Mouse (Mus musculus) lung, embryonic 14.5 days (tissue): Measurements from ENCODE around the gene Zc2hc1c. TPM values are rescaled to one million over a fixed set of nuclear protein-coding genes. Genes with fewer than 3 reads are reported as not detected.

Source experiments
- ATAC-seq: fragments of 200-750 bp; cut with Nextera tagmentation; 2 replicates; pipeline ENCODE4 v1.8.0; 2017; ENCODE audit warnings: mild to moderate bottlenecking, moderate TSS enrichment, moderate library complexity; ENCODE audit not compliant: insufficient read depth
- DNase-seq: peaks from one replicate; pipeline ENCODE4 v3.0.0-alpha.2; 2015
- H3K27ac ChIP-seq: fragments of 300-500 bp; sonication (generic); 2 replicates; pipeline ENCODE4 v1.5.1; 2014; ENCODE audit warnings: low read depth, mild to moderate bottlenecking, moderate library complexity
- H3K27me3 ChIP-seq: fragments of 300-500 bp; sonication (generic); 2 replicates; pipeline ENCODE4 v1.6.1; 2014; ENCODE audit warnings: low read length, control low read depth; ENCODE audit not compliant: insufficient read depth
- H3K36me3 ChIP-seq: fragments of 300-500 bp; sonication (generic); 2 replicates; pipeline ENCODE4 v1.6.1; 2014; ENCODE audit warnings: control low read depth; ENCODE audit not compliant: insufficient read depth
- H3K4me1 ChIP-seq: fragments of 300-500 bp; sonication (generic); 2 replicates; pipeline ENCODE4 v1.6.1; 2014; ENCODE audit warnings: antibody characterized with exemption, control low read depth; ENCODE audit not compliant: insufficient read depth
- H3K4me2 ChIP-seq: fragments of 300-500 bp; sonication (generic); 2 replicates; pipeline ENCODE4 v1.6.1; 2014; ENCODE audit warnings: mild to moderate bottlenecking
- H3K4me3 ChIP-seq: fragments of 300-500 bp; sonication (generic); 2 replicates; pipeline ENCODE4 v1.5.1; 2014; ENCODE audit warnings: low read depth, low read length
- H3K9ac ChIP-seq: fragments of 300-500 bp; sonication (generic); 2 replicates; pipeline ENCODE4 v1.6.1; 2014
- H3K9me3 ChIP-seq: fragments of 300-500 bp; sonication (generic); 2 replicates; pipeline ENCODE4 v1.6.1; 2016; ENCODE audit warnings: low read depth, low read length, control low read depth
- CTCF ChIP-seq: IDR thresholded peaks from 2 replicates; pipeline ENCODE4 v1.5.1; 2016; ENCODE audit warnings: antibody characterized with exemption, low read depth
- WGBS: fragments of 180-500 bp; shearing (Covaris S2); extraction: QIAGEN DNeasy Blood & Tissue Kit; methylation state at CpG from one replicate; pipeline ENCODE4 v1.1.7; 2014; 5-methylcytosine and 5-hydroxymethylcytosine counted together
- polyA plus RNA-seq: library from polyadenylated mRNA; unstranded; fragments of >200 nt; fragmentation: Nextera tagmentation; extraction: Ambion mirVana; gene quantifications from 2 replicates; pipeline ENCODE4 v1.2.1, GENCODE M21; 2014

Gene Zc2hc1c
- polyA plus RNA-seq, 1 experiment from 2014 or later = 0.93 TPM

GRCm38 (mm10) chr12:85303256-85303655 is 14.9 kb downstream of the Zc2hc1c start:
- no peaks in the 10 kb centered on the region for H3K27me3 ChIP-seq
- ATAC-seq (no peak), DNase-seq (no peak)
- no peak overlapping the region for H3K4me3 ChIP-seq
- H3K36me3 ChIP-seq = peaks cover 80% of the 10 kb centered on the region
- no peak for TF ChIP-seq CTCF
- 66% methylated on average over 2 of the region's 2 CpGs for WGBS
- H3K4me1 ChIP-seq = peaks cover 5% of the 10 kb centered on the region
- no peak overlapping the region for H3K27ac ChIP-seq
- H3K9me3 ChIP-seq = no peaks in the 10 kb centered on the region
- no peak overlapping the region for H3K4me2 ChIP-seq
- no peak overlapping the region for H3K9ac ChIP-seq

DNA sequence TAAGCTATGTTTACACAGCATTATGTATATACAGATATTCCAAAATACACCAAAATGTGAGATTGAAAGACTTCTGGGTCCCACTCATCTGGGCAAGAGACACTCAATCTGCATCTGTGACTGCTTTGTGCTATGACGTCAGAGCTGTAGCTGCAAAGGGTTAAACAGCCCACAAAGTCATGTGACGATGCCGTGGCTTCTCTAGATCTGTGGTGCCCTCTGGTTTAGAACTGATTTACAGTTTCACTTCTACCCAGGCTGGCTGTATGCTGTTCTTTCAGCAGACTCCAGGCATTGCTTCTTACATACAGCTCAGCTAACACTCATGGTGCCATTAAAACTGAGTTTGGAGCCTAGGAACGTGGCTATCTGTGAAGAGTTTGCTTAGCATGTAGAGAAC is 16.3 kb downstream of the Zc2hc1c start:
- no peak for TF ChIP-seq CTCF
- H3K4me3 ChIP-seq = no peak overlapping the region
- WGBS = 62% methylated on average over 4 of the region's 4 CpGs
- H3K36me3 ChIP-seq = peaks cover 94% of the 10 kb centered on the region
- ATAC-seq = no peak
- H3K4me2 ChIP-seq = no peak overlapping the region
- no peak overlapping the region for H3K27ac ChIP-seq
- H3K27me3 ChIP-seq = no peaks in the 10 kb centered on the region
- no peak overlapping the region for H3K9ac ChIP-seq
- no peaks in the 10 kb centered on the region for H3K4me1 ChIP-seq
- DNase-seq = no peak
- no peaks in the 10 kb centered on the region for H3K9me3 ChIP-seq

DNA sequence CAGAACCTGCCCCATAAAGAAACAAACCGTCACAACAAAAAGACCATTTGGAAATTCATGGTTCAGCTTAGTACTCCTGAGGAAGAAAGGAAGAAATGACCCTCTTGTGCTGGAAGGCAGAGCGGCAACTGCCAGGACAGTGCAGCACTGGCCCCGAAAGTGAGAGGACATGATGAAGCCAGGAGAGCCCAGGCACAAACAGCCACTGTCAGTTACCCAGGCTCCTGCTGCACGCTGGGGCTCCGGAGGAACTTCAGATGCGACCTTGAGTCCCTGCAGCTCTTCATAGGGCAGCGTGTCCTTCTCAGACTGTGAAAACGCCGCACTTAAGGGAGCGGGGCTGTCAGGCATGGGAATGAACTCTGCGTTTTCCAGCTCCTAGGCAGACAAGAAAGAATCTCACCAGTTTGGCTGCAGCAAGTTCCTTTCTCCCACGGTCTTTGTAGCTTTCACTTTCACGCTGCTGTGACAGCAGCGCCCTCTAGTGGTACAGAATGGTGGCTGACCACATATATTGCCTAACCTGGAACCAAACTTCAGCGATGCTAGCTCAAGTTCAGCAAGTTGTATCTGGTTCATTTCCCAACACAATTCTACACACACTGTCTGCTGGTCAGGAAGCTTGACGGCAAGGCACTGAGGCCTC is 17.0 kb downstream of the Zc2hc1c start:
- no peaks in the 10 kb centered on the region for H3K9me3 ChIP-seq
- no peaks in the 10 kb centered on the region for H3K4me1 ChIP-seq
- ATAC-seq = peak; percentile 77
- H3K4me2 ChIP-seq = no peak overlapping the region
- no peak overlapping the region for H3K9ac ChIP-seq
- TF ChIP-seq CTCF = peak; percentile 99
- DNase-seq = peak; percentile 98
- H3K27me3 ChIP-seq = no peaks in the 10 kb centered on the region
- WGBS = 40% methylated on average over 16 of the region's 16 CpGs
- no peak overlapping the region for H3K4me3 ChIP-seq
- peaks cover 96% of the 10 kb centered on the region for H3K36me3 ChIP-seq
- H3K27ac ChIP-seq = no peak overlapping the region

DNA sequence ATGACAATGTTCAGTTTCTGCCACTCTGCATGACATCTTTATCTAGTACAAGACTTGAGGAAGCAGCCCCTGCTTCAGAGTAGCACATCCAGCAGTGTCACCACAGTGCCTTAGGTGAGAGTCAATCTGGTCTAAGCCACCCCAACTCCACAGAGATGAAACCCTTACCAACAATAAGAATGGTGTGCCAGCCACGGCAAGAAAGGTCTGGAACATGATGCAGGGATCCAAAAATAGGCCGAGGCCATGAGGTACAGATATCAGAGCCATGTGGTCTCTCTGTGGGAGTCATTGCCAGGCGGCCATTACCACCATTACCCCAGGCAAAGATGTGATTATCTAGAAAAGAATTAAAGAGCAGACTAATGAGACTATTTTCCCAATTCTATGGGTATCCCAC is 20.3 kb downstream of the Zc2hc1c start:
- Histone ChIP-seq H3K4me2 (no peak overlapping the region), H3K4me3 (no peak overlapping the region), H3K27ac (no peak overlapping the region), H3K9ac (no peak overlapping the region), H3K36me3 (peaks cover 92% of the 10 kb centered on the region), H3K4me1 (no peaks in the 10 kb centered on the region), H3K27me3 (no peaks in the 10 kb centered on the region), H3K9me3 (no peaks in the 10 kb centered on the region)
- no peak for TF ChIP-seq CTCF
- DNase-seq (no peak), ATAC-seq (no peak)
- 83% methylated on average over 3 of the region's 3 CpGs for WGBS

GRCm38 (mm10) chr12:85330153-85330552 is 41.8 kb downstream of the Zc2hc1c start:
- Histone ChIP-seq H3K4me2 (no peak overlapping the region), H3K27me3 (no peaks in the 10 kb centered on the region), H3K4me1 (no peaks in the 10 kb centered on the region), H3K27ac (no peak overlapping the region), H3K9me3 (no peaks in the 10 kb centered on the region), H3K36me3 (peaks cover 89% of the 10 kb centered on the region), H3K9ac (no peak overlapping the region), H3K4me3 (no peak overlapping the region)
- TF ChIP-seq CTCF = no peak
- ATAC-seq (no peak), DNase-seq (no peak)
- WGBS = 87% methylated on average over 7 of the region's 7 CpGs

- peak overlapping the region; percentile 96 for H3K4me3 ChIP-seq
- no peak for TF ChIP-seq CTCF
- no peak for ATAC-seq
- H3K4me1 ChIP-seq = 0 out of 2 replicates have a peak, but pooled peaks cover 4% of the 10 kb centered on the region
- 71% methylated on average over 6 of the region's 6 CpGs for WGBS
- H3K4me2 ChIP-seq = peak overlapping the region; percentile 64
- H3K27me3 ChIP-seq = no peaks in the 10 kb centered on the region
- H3K27ac ChIP-seq = no peak overlapping the region
- peaks cover 42% of the 10 kb centered on the region for H3K36me3 ChIP-seq
- no peak for DNase-seq
- peak overlapping the region; percentile 97; the same call in 1 of the 2 replicates for H3K9ac ChIP-seq
- H3K9me3 ChIP-seq = no peaks in the 10 kb centered on the region
These were observed 49.3 kb downstream of the Zc2hc1c start for GRCm38 (mm10) chr12:85337567-85338311.

DNA sequence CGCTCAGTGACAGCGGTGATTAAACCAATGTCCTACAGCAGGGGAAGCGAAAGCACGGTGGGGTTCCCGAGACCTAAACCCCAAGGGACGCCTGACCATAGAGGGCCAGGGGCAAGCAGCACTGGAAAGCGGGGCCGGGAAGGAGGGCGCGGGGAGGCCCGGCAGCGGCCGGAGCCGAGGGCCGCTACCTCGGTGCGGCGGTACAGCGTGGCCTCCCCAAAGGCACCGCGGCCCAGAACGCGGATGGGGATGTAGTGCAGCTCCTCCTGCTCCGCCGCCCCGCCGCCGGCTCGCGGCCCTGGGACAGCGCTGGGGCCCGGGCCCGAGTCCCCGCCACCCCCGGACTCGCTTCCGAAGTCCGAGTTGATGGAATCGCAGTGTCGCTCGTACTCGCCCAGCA is 50.4 kb downstream of the Zc2hc1c start:
- Histone ChIP-seq H3K27ac (peak overlapping the region; percentile 92), H3K36me3 (peaks cover 39% of the 10 kb centered on the region), H3K4me2 (peak overlapping the region; percentile 64), H3K27me3 (no peaks in the 10 kb centered on the region), H3K4me3 (peak overlapping the region; percentile 96), H3K9ac (peak overlapping the region; percentile 97), H3K4me1 (0 out of 2 replicates have a peak, but pooled peaks cover 4% of the 10 kb centered on the region), H3K9me3 (no peaks in the 10 kb centered on the region)
- ATAC-seq (peak; percentile 65), DNase-seq (peak; percentile 58)
- no peak for TF ChIP-seq CTCF
- under 1% methylated on average over 42 of the region's 42 CpGs for WGBS
